Mouse (Mus musculus): ENCODE measurements around the gene Fbxo27.

GRCm38 (mm10) chr7:28716590-28717281 lies 24.1 kb downstream of the Fbxo27 start, which contains the start of gene Fbxo17:
- no peak for TF ChIP-seq TAL1 (conservative IDR thresholded peaks at IDR 0.05; ENCODE audit: low read depth, low read length)
- TF ChIP-seq CTCF (IDR thresholded peaks at IDR 0.05; ENCODE audit: low read depth, low read length): no peak
- no peak for TF ChIP-seq GATA1 (IDR thresholded peaks at IDR 0.05; ENCODE audit: borderline replicate concordance, low read length)
- TF ChIP-seq POLR2AphosphoS5 (IDR thresholded peaks at IDR 0.05; ENCODE audit: insufficient replicate concordance, low read depth, low read length): no peak
- TF ChIP-seq GATA2 (IDR thresholded peaks at IDR 0.05; ENCODE audit: borderline replicate concordance, low read depth, low read length): no peak
